Mouse (Mus musculus): ENCODE measurements around the gene Anks1b. TPM values are rescaled to one million over a fixed set of nuclear protein-coding genes. Genes with fewer than 3 reads are reported as not detected.

The Anks1b gene
- 0.48 TPM for polyA plus RNA-seq (2014; fragmentation: Illumina TruSeq; extraction: RNeasy Lipid Tissue Mini Kit (QIAGEN cat#74804))

GRCm38 (mm10) chr10:89873146-89873950, at the start of gene Anks1b:
Anks1b (plus strand) TSS chr10:89873509.

Other genes with a start within 250 kb of the Anks1b start
- 106 TPM for gene Scyl2, start 187.2 kb upstream of the Anks1b start, polyA plus RNA-seq (2014; fragmentation: Illumina TruSeq; extraction: RNeasy Lipid Tissue Mini Kit (QIAGEN cat#74804))
- 53.1 TPM for gene Actr6, start 141.2 kb upstream of the Anks1b start, polyA plus RNA-seq (2014; fragmentation: Illumina TruSeq; extraction: RNeasy Lipid Tissue Mini Kit (QIAGEN cat#74804))
- gene Uhrf1bp1l, start 128.5 kb upstream of the Anks1b start, polyA plus RNA-seq (2014; fragmentation: Illumina TruSeq; extraction: RNeasy Lipid Tissue Mini Kit (QIAGEN cat#74804)), result 73.6 TPM

All from ovary, adult 10 weeks (tissue).